Mouse (Mus musculus): ENCODE measurements around the gene Gfm2. TPM values are rescaled to one million over a fixed set of nuclear protein-coding genes. Genes with fewer than 3 reads are reported as not detected.

Gene Gfm2
- polyA plus RNA-seq, 1 experiment from 2014 or later = 32.0 TPM

DNA sequence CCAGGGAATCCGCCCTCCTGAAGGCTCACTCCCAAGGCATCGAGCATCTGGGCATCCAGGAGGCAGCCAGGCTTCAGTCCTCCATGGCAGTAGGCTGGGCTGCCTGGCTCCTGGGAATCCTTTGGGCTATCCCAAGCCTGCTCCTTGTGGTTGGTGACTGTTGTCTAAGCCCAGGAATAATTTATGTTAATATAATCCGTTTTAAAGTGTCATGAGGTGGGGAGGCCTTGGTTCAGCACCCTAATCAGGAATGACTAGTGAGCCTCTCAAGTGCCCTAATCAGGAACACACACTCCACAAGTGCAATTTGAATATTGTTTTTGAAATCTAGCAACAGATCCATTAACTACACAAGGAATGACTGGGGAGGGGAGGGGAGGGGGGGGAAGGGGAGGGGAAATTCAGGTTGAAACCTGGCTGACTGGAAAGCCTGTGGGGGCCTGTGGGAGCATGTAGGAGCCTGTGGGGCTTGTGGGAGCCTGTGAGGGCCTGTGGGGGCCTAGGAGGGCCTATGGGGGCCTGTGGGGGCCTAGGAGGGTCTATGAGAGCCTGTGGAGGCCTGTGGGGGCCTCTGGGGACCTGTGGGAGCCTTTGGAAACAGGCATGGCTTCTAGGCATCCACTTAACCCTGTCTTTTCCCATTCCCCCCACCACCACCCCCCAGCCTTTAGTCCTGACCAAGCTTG is 77.0 kb downstream of the Gfm2 start:
- H3K4me2 ChIP-seq (replicated peaks) = no peak overlapping the region
- 54% methylated on average over 3 of the region's 3 CpGs for WGBS

DNA sequence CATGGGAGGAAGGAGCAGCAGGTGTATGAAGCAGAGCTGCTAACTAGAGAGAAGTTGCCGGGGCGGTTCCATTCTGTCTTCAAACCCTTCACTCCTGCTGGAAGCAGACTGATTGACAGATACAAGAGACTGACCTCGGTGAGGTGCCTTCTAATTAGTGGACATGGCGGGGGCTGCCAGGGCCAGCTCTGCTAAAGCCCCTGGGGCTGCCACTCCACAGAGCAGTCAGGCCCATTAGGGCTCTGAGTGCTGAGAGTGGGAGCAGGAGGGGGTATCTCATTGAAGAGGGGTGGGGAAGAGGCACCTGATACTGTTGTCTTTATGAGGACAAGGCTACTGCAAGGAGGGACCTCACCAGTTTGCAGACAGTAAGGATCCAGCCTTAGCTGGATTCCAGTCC is 77.8 kb downstream of the Gfm2 start:
- peaks cover 8% of the 10 kb centered on the region; the same call in 1 of the 2 replicates for H3K4me1 ChIP-seq
- no peaks in the 10 kb centered on the region for H3K36me3 ChIP-seq
- no peak overlapping the region for H3K4me3 ChIP-seq
- no peak overlapping the region for H3K9ac ChIP-seq (replicated peaks)
- H3K4me2 ChIP-seq (replicated peaks) = no peak overlapping the region
- no peaks in the 10 kb centered on the region for H3K27me3 ChIP-seq
- H3K9me3 ChIP-seq = no peaks in the 10 kb centered on the region
- 16% methylated on average over 4 of the region's 4 CpGs for WGBS
- peak; percentile 32; the same call in 1 of the 2 replicates for ATAC-seq (replicated peaks)
- no peak overlapping the region for H3K27ac ChIP-seq (replicated peaks)

More for the DNA sequence above, 77.0 kb downstream of the Gfm2 start:
- H3K36me3 ChIP-seq = no peaks in the 10 kb centered on the region
- peaks cover 8% of the 10 kb centered on the region; the same call in 1 of the 2 replicates for H3K4me1 ChIP-seq
- no peaks in the 10 kb centered on the region for H3K9me3 ChIP-seq
- ATAC-seq (replicated peaks) = peak; percentile 60; the same call in 1 of the 2 replicates
- no peaks in the 10 kb centered on the region for H3K27me3 ChIP-seq
- no peak overlapping the region for H3K9ac ChIP-seq (replicated peaks)
- H3K27ac ChIP-seq (replicated peaks) = no peak overlapping the region
- no peak overlapping the region for H3K4me3 ChIP-seq

- no peaks in the 10 kb centered on the region for H3K36me3 ChIP-seq
- 78% methylated on average over 5 of the region's 5 CpGs for WGBS
- H3K27me3 ChIP-seq = no peaks in the 10 kb centered on the region
- no peak overlapping the region for H3K9ac ChIP-seq (replicated peaks)
- ATAC-seq (replicated peaks) = no peak
- no peak overlapping the region for H3K27ac ChIP-seq (replicated peaks)
- H3K4me3 ChIP-seq = no peak overlapping the region
- H3K9me3 ChIP-seq = no peaks in the 10 kb centered on the region
- H3K4me1 ChIP-seq = peaks cover 8% of the 10 kb centered on the region; the same call in 1 of the 2 replicates
- no peak overlapping the region for H3K4me2 ChIP-seq (replicated peaks)
Observed at GRCm38 (mm10) chr13:97216196-97216595, 78.5 kb downstream of the Gfm2 start.

GRCm38 (mm10) chr13:97220022-97220421 is 82.3 kb downstream of the Gfm2 start:
- H3K9me3 ChIP-seq = no peaks in the 10 kb centered on the region

GRCm38 (mm10) chr13:97223856-97224255 is 86.1 kb downstream of the Gfm2 start:
- no peak overlapping the region for H3K9ac ChIP-seq (replicated peaks)
- no peaks in the 10 kb centered on the region for H3K27me3 ChIP-seq
- no peaks in the 10 kb centered on the region for H3K9me3 ChIP-seq
- no peaks in the 10 kb centered on the region for H3K4me1 ChIP-seq
- H3K27ac ChIP-seq (replicated peaks) = no peak overlapping the region
- 89% methylated on average over 8 of the region's 8 CpGs for WGBS
- no peak for ATAC-seq (replicated peaks)
- no peak overlapping the region for H3K4me2 ChIP-seq (replicated peaks)
- H3K36me3 ChIP-seq = no peaks in the 10 kb centered on the region
- no peak overlapping the region for H3K4me3 ChIP-seq

More at GRCm38 (mm10) chr13:97220022-97220421, 82.3 kb downstream of the Gfm2 start:
- no peak for ATAC-seq (replicated peaks)
- Histone ChIP-seq H3K9ac (replicated peaks) (no peak overlapping the region), H3K4me3 (no peak overlapping the region), H3K36me3 (no peaks in the 10 kb centered on the region), H3K27ac (replicated peaks) (no peak overlapping the region), H3K4me1 (peaks cover 6% of the 10 kb centered on the region; the same call in 1 of the 2 replicates), H3K27me3 (no peaks in the 10 kb centered on the region), H3K4me2 (replicated peaks) (no peak overlapping the region)
- WGBS = 92% methylated on average over 3 of the region's 3 CpGs

- no peaks in the 10 kb centered on the region for H3K4me1 ChIP-seq
- WGBS = 58% methylated on average over 10 of the region's 10 CpGs
Observed at GRCm38 (mm10) chr13:97224341-97224982, 86.7 kb downstream of the Gfm2 start.

DNA sequence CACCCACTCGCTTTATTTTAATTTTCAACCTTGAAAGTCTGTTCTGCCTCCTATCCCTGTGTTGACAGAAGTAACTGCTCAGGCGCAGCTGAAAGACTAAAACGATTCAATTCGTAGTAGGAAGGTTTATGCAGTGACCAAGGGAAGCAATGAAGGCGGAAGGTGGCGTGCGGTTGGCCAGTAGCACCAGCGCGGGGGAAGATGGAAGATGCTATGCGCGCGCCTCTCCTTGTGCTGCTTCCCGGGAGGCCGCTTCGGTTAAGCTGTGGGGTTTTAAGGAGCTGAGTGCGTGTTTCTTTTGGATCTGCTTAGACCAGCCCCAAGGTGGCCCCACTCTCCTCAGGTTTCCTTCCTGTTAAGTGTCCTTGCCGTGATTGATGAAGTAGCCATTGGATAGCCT is 87.4 kb downstream of the Gfm2 start:
- ATAC-seq (replicated peaks) = no peak
- Histone ChIP-seq H3K27ac (replicated peaks) (no peak overlapping the region), H3K9me3 (no peaks in the 10 kb centered on the region), H3K9ac (replicated peaks) (no peak overlapping the region), H3K4me1 (no peaks in the 10 kb centered on the region), H3K4me3 (no peak overlapping the region), H3K27me3 (no peaks in the 10 kb centered on the region), H3K36me3 (no peaks in the 10 kb centered on the region), H3K4me2 (replicated peaks) (no peak overlapping the region)
- WGBS = 83% methylated on average over 17 of the region's 17 CpGs

More at GRCm38 (mm10) chr13:97224341-97224982, 86.7 kb downstream of the Gfm2 start:
- no peak for ATAC-seq (replicated peaks)
- no peak overlapping the region for H3K9ac ChIP-seq (replicated peaks)
- H3K27me3 ChIP-seq = no peaks in the 10 kb centered on the region
- H3K4me3 ChIP-seq = no peak overlapping the region
- H3K4me2 ChIP-seq (replicated peaks) = no peak overlapping the region
- H3K36me3 ChIP-seq = no peaks in the 10 kb centered on the region
- no peaks in the 10 kb centered on the region for H3K9me3 ChIP-seq
- no peak overlapping the region for H3K27ac ChIP-seq (replicated peaks)

DNA sequence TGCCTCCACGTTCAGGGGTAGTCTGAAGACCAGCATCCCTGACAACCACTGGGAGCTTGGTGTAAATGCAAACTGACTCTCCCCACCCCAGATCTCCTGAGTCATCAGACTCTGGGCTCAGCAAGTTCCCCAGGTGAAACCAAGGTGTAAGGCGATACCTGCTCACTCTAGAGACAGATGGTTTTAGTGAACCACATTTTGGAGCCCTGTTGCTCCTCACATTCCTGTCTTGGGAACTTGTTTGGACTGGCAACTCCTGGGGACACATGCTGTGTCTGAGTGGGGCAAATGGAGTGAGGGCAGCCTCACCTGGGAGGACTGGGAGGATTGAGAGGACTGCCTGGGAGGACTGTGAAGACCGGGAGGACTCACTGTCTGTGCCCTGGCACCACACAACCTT is 90.1 kb downstream of the Gfm2 start:
- 92% methylated on average over 3 of the region's 3 CpGs for WGBS
- no peaks in the 10 kb centered on the region for H3K9me3 ChIP-seq
- H3K4me1 ChIP-seq = no peaks in the 10 kb centered on the region
- H3K27ac ChIP-seq (replicated peaks) = no peak overlapping the region
- no peaks in the 10 kb centered on the region for H3K36me3 ChIP-seq
- no peak overlapping the region for H3K4me3 ChIP-seq
- H3K9ac ChIP-seq (replicated peaks) = no peak overlapping the region
- ATAC-seq (replicated peaks) = no peak
- no peak overlapping the region for H3K4me2 ChIP-seq (replicated peaks)
- no peaks in the 10 kb centered on the region for H3K27me3 ChIP-seq

- Histone ChIP-seq H3K9ac (replicated peaks) (no peak overlapping the region), H3K27me3 (no peaks in the 10 kb centered on the region), H3K4me2 (replicated peaks) (no peak overlapping the region), H3K27ac (replicated peaks) (no peak overlapping the region), H3K4me1 (peaks cover 4% of the 10 kb centered on the region), H3K4me3 (no peak overlapping the region), H3K9me3 (no peaks in the 10 kb centered on the region), H3K36me3 (no peaks in the 10 kb centered on the region)
- no peak for ATAC-seq (replicated peaks)
- 73% methylated on average over 3 of the region's 3 CpGs for WGBS
Observed at GRCm38 (mm10) chr13:97230101-97230500, 92.4 kb downstream of the Gfm2 start.

Other genes with a start within 250 kb of the Gfm2 start
- 0.09 TPM in 1 of 2 replicates, not detected in the other for gene Gcnt4, start 213.2 kb upstream of the Gfm2 start, polyA plus RNA-seq (2015; fragmentation: Nextera tagmentation; extraction: Ambion mirVana)
- gene 1700029F12Rik, start 103.6 kb upstream of the Gfm2 start, polyA plus RNA-seq (2015; fragmentation: Nextera tagmentation; extraction: Ambion mirVana) = not detected in 2 replicates
- 14.4 and 15.1 TPM in 2 replicates for gene Fam169a, start 70.7 kb upstream of the Gfm2 start, polyA plus RNA-seq (2015; fragmentation: Nextera tagmentation; extraction: Ambion mirVana)
- gene Gm6169, start 38.7 kb upstream of the Gfm2 start, polyA plus RNA-seq (2015; fragmentation: Nextera tagmentation; extraction: Ambion mirVana) = 0.92 and 1.5 TPM in 2 replicates
- gene Nsa2, start within 50 bp of the Gfm2 start, polyA plus RNA-seq (2015; fragmentation: Nextera tagmentation; extraction: Ambion mirVana) = 41.8 and 42.4 TPM in 2 replicates
- gene Hexb, start 60.4 kb downstream of the Gfm2 start, polyA plus RNA-seq (2015; fragmentation: Nextera tagmentation; extraction: Ambion mirVana) = 27.5 and 34.8 TPM in 2 replicates
- 82.4 and 103 TPM in 2 replicates for gene Enc1, start 103.2 kb downstream of the Gfm2 start, polyA plus RNA-seq (2015; fragmentation: Nextera tagmentation; extraction: Ambion mirVana)